Mouse (Mus musculus) intestine, embryonic 15.5 days (tissue): Measurements from ENCODE around the gene Amt. TPM values are rescaled to one million over a fixed set of nuclear protein-coding genes. Genes with fewer than 3 reads are reported as not detected.
"Not testable (repeated sequence)": the region's sequence is repeated elsewhere in the genome, so short reads cannot be mapped to it uniquely, and the experiment has no call there.

Experiments
- ATAC-seq: fragments of 200-750 bp; cut with Nextera tagmentation; 2 replicates; pipeline ENCODE4 v1.8.0; 2017; ENCODE audit warnings: moderate TSS enrichment, moderate library complexity
- H3K27ac ChIP-seq: fragments of 300-500 bp; sonication (generic); 2 replicates; pipeline ENCODE4 v1.5.1; 2015; ENCODE audit warnings: mild to moderate bottlenecking, inconsistent platforms
- H3K27me3 ChIP-seq: fragments of 300-500 bp; sonication (generic); replicated peaks from 2 replicates; pipeline ENCODE4 v1.6.1; 2015; ENCODE audit warnings: inconsistent platforms
- H3K36me3 ChIP-seq: fragments of 300-500 bp; sonication (generic); 2 replicates; pipeline ENCODE4 v1.6.1; 2015; ENCODE audit warnings: inconsistent platforms
- H3K4me1 ChIP-seq: fragments of 300-500 bp; sonication (generic); replicated peaks from 2 replicates; pipeline ENCODE4 v1.6.1; 2015; ENCODE audit warnings: inconsistent platforms
- H3K4me2 ChIP-seq: fragments of 300-500 bp; sonication (generic); replicated peaks from 2 replicates; pipeline ENCODE4 v1.6.1; 2015; ENCODE audit warnings: mild to moderate bottlenecking, inconsistent platforms
- H3K4me3 ChIP-seq: fragments of 300-500 bp; sonication (generic); replicated peaks from 2 replicates; pipeline ENCODE4 v1.5.1; 2015; ENCODE audit warnings: inconsistent platforms
- H3K9ac ChIP-seq: fragments of 300-500 bp; sonication (generic); 2 replicates; pipeline ENCODE4 v1.6.1; 2015; ENCODE audit warnings: inconsistent platforms
- H3K9me3 ChIP-seq: fragments of 300-500 bp; sonication (generic); 2 replicates; pipeline ENCODE4 v1.6.1; 2016; ENCODE audit warnings: inconsistent platforms
- WGBS: fragments of 180-500 bp; shearing (Covaris S2); methylation state at CpG from one replicate; pipeline ENCODE4 v1.1.7; 2015; 5-methylcytosine and 5-hydroxymethylcytosine counted together
- polyA plus RNA-seq: library from polyadenylated mRNA; unstranded; fragments of >200 nt; fragmentation: Nextera tagmentation; extraction: Ambion mirVana; gene quantifications from 2 replicates; pipeline ENCODE4 v1.2.1, GENCODE M21; 2015

Gene Amt
- polyA plus RNA-seq, 1 experiment from 2014 or later = 23.2 TPM

DNA sequence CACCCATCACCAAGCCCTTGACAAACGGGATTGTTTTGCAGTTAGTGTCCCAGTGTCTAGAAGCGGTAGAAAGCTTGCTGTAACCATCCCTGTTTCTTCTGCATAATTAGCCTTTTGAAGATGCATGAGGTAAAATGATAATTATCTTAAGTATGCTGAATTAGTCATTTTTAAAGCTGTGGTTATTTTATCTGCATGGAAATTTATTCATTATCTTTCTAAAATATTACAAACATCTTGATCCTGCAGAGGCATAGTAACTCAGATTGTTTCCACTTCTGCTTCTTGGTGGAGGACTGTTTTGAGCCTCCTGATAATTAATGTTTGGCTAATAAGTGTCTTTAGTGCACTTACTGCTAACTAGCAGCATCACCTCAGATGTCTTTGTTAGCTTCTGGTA is 21.8 kb downstream of the Amt start:
- 87% methylated on average over 2 of the region's 2 CpGs for WGBS

GRCm38 (mm10) chr9:108322054-108322453 is 25.4 kb downstream of the Amt start:
- H3K4me2 ChIP-seq, H3K9me3 ChIP-seq, H3K4me1 ChIP-seq, ATAC-seq, H3K36me3 ChIP-seq, H3K27me3 ChIP-seq, H3K4me3 ChIP-seq, H3K27ac ChIP-seq, H3K9ac ChIP-seq: not testable (repeated sequence)
- 92% methylated on average over 7 of the region's 7 CpGs for WGBS

More for the DNA sequence above, 21.8 kb downstream of the Amt start:
- H3K4me3 ChIP-seq = no peak overlapping the region
- no peak overlapping the region for H3K4me2 ChIP-seq
- H3K4me1 ChIP-seq = no peaks in the 10 kb centered on the region
- H3K9me3 ChIP-seq = no peaks in the 10 kb centered on the region
- no peak for ATAC-seq
- no peaks in the 10 kb centered on the region for H3K27me3 ChIP-seq
- H3K9ac ChIP-seq = no peak overlapping the region
- H3K36me3 ChIP-seq = peaks cover 5% of the 10 kb centered on the region; the same call in 1 of the 2 replicates
- H3K27ac ChIP-seq = no peak overlapping the region

GRCm38 (mm10) chr9:108324784-108325183 is 28.1 kb downstream of the Amt start:
- ATAC-seq = no peak
- Histone ChIP-seq H3K9ac (no peak overlapping the region), H3K27me3 (no peaks in the 10 kb centered on the region), H3K4me2 (no peak overlapping the region), H3K27ac (no peak overlapping the region), H3K4me1 (0 out of 2 replicates have a peak, but pooled peaks cover 2% of the 10 kb centered on the region), H3K4me3 (no peak overlapping the region), H3K36me3 (peaks cover 10% of the 10 kb centered on the region; the same call in 1 of the 2 replicates), H3K9me3 (no peaks in the 10 kb centered on the region)
- WGBS = 74% methylated on average over 1 of the region's 1 CpGs

- Histone ChIP-seq H3K27ac (no peak overlapping the region), H3K36me3 (peaks cover 12% of the 10 kb centered on the region), H3K9me3 (no peaks in the 10 kb centered on the region), H3K9ac (no peak overlapping the region), H3K4me1 (0 out of 2 replicates have a peak, but pooled peaks cover 2% of the 10 kb centered on the region), H3K4me2 (no peak overlapping the region), H3K4me3 (no peak overlapping the region), H3K27me3 (no peaks in the 10 kb centered on the region)
- 94% methylated on average over 2 of the region's 2 CpGs for WGBS
- no peak for ATAC-seq
Observed at GRCm38 (mm10) chr9:108325811-108326210, 29.2 kb downstream of the Amt start.

DNA sequence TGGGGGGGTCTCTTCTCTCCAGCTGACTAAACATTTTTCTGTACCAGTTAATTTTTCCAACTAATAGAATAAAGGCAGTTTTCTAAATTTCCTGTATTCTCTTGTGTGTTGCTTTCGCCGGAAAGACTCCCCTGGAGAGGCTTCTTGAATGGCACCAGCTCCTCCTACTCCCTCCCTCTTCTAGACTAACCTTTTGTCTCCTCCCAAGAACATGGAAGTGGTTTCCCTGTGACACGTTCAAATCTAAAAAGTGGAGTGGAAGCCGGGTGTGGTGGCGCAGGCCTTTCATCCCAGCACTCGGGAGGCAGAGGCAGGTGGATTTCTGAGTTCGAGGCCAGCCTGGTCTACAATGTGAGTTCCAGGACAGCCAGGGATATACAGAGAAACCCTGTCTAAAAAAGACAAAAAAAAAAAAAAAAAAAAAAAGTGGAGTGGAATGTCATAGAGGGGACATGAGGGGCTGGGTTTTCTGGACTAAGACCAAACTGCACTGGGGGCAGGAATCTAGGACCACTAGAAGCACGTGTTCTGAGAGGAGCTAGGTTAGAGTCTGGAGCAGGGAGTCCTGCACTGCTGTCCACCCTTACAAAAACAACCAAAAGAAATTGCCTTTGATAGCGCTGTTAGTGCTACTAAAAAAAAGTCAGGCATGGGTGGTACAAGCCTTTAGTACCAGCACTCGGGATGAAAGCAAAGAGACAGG is 41.3 kb downstream of the Amt start:
- Histone ChIP-seq H3K4me3 (peak overlapping the region; percentile 73; the same call in 1 of the 2 replicates), H3K9me3 (no peaks in the 10 kb centered on the region), H3K4me2 (peak overlapping the region; percentile 70), H3K9ac (peak overlapping the region; percentile 3; the same call in 1 of the 2 replicates), H3K27me3 (no peaks in the 10 kb centered on the region), H3K27ac (peak overlapping the region; percentile 97), H3K4me1 (peaks cover 13% of the 10 kb centered on the region), H3K36me3 (peaks cover 23% of the 10 kb centered on the region)
- 70% methylated on average over 10 of the region's 10 CpGs for WGBS
- ATAC-seq = no peak

- Histone ChIP-seq H3K4me3 (peak overlapping the region; percentile 73), H3K4me1 (peaks cover 13% of the 10 kb centered on the region), H3K27me3 (no peaks in the 10 kb centered on the region), H3K36me3 (peaks cover 20% of the 10 kb centered on the region), H3K27ac (peak overlapping the region; percentile 97), H3K9me3 (no peaks in the 10 kb centered on the region), H3K9ac (peak overlapping the region; percentile 3; the same call in 1 of the 2 replicates), H3K4me2 (peak overlapping the region; percentile 70)
- WGBS = 24% methylated on average over 6 of the region's 6 CpGs
- no peak for ATAC-seq
Observed at GRCm38 (mm10) chr9:108338551-108338885, 41.9 kb downstream of the Amt start.

DNA sequence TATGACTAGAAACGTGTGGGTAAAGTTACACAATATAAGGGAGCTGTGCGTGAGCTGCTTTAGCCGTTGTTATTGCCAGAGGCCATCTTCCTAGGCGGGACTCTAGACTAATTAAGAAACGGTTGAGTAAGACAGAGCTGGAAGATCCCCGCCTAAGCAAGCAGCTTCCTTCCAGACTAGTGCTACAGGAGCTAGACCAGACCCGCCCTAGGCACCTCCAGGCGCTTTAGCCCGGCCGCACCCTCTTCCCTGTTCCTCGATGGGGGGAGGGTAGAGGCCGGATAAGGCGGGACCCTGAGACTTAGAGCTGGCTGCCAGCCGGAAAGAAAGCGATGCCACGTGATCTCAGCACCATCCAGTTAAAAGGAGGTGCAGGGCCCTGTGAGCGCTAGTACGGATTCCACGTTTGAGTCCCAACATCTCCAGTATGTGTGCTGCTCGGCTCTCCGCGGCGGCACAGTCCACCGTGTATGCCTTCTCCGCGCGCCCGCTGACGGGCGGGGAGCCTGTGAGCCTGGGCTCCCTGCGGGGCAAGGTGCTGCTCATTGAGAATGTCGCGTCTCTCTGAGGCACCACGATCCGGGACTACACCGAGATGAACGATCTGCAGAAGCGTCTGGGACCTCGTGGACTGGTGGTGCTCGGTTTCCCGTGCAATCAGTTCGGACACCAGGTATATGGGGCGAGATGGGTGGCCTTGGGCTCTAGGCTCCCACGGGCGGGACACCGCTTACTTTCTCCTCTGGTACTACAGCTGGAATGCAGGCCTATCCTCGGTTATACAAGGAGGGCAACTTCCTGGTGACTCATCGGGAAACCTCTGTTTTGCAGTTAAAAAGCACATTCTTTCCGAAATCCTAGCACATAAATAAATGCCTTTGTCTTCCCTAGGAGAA is 42.5 kb downstream of the Amt start, which contains the start of gene Gpx1:
Gene Gpx1 (plus strand): TSS at position 18 of the 896 bp plus-strand sequence.
- Histone ChIP-seq H3K4me2 (peak within 1 kb of the TSS; percentile 70), H3K4me1 (peaks cover 15% of the 10 kb centered on the region), H3K4me3 (peak within 1 kb of the TSS; percentile 73), H3K9me3 (no peaks in the 10 kb centered on the region), H3K9ac (peak within 1 kb of the TSS; percentile 90), H3K27me3 (no peaks in the 10 kb centered on the region), H3K27ac (peak within 1 kb of the TSS; percentile 97), H3K36me3 (peaks cover 14% of the 10 kb centered on the region)
- WGBS = under 1% methylated on average over 49 of the region's 49 CpGs
- ATAC-seq = peak; percentile 96

- peaks cover 7% of the 10 kb centered on the region for H3K36me3 ChIP-seq
- WGBS = 10% methylated on average over 20 of the region's 20 CpGs
- H3K27me3 ChIP-seq = no peaks in the 10 kb centered on the region
- H3K9ac ChIP-seq = peak overlapping the region; percentile 90
- peak overlapping the region; percentile 70 for H3K4me2 ChIP-seq
- H3K4me1 ChIP-seq = peaks cover 15% of the 10 kb centered on the region
- no peak for ATAC-seq
- peak overlapping the region; percentile 73 for H3K4me3 ChIP-seq
- peak overlapping the region; percentile 97 for H3K27ac ChIP-seq
- H3K9me3 ChIP-seq = no peaks in the 10 kb centered on the region
Observed at GRCm38 (mm10) chr9:108339886-108340257, 43.2 kb downstream of the Amt start.

DNA sequence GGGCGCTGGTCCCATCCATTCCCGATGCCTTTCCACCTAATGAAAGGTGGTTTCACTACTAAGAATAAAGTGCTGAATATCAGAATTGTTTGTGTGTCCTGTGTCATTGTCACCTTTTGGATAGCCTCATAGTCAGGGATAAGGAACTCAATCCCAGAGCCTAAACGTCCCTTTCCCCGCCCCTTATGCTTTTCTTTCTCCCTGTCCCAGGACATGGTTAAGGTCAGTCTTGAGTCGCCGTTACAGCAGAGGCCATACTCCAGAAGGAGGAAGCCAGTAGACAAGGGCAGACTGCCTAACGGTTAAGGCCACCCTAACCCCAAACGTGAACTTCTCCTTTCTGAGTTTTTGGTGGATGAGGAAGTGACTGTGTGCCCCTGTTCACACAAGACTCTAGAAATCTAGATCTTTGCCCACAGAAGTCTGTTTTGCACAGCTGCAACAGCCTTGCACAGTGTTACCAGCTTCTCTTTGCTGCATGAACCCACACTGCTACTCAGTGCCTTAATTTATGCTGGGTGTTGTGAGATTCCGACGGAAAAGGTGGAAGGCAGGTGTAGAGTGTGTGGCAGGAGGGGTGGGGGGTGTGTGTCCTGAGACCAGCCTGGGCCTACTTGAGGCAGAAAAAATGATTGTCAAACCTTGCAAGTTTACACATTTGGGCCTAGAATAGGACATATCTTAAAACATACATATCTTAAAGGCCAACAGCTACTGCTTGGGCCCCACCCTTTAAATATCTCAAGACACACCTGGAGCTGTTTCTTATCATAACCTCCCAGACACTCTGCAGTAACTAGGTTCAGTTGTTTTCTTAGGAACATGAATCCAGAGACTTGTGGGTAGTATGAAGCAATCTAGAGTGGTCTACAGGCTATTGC is 43.8 kb downstream of the Amt start:
- peaks cover 15% of the 10 kb centered on the region for H3K4me1 ChIP-seq
- peak overlapping the region; percentile 97 for H3K27ac ChIP-seq
- peak overlapping the region; percentile 90 for H3K9ac ChIP-seq
- no peaks in the 10 kb centered on the region for H3K27me3 ChIP-seq
- H3K9me3 ChIP-seq = no peaks in the 10 kb centered on the region
- 0 out of 2 replicates have a peak, but pooled peaks cover under 1% of the 10 kb centered on the region for H3K36me3 ChIP-seq
- 47% methylated on average over 10 of the region's 10 CpGs for WGBS
- peak overlapping the region; percentile 70 for H3K4me2 ChIP-seq
- peak overlapping the region; percentile 73 for H3K4me3 ChIP-seq
- ATAC-seq = peak; percentile 24; the same call in 1 of the 2 replicates

GRCm38 (mm10) chr9:108341139-108341475 is 44.5 kb downstream of the Amt start:
- Histone ChIP-seq H3K4me3 (no peak overlapping the region), H3K27me3 (no peaks in the 10 kb centered on the region), H3K9ac (no peak overlapping the region), H3K4me1 (peaks cover 15% of the 10 kb centered on the region), H3K4me2 (peak overlapping the region; percentile 70; the same call in 1 of the 2 replicates), H3K9me3 (no peaks in the 10 kb centered on the region), H3K27ac (peak overlapping the region; percentile 76), H3K36me3 (no peaks in the 10 kb centered on the region)
- 82% methylated on average over 5 of the region's 5 CpGs for WGBS
- ATAC-seq = no peak

DNA sequence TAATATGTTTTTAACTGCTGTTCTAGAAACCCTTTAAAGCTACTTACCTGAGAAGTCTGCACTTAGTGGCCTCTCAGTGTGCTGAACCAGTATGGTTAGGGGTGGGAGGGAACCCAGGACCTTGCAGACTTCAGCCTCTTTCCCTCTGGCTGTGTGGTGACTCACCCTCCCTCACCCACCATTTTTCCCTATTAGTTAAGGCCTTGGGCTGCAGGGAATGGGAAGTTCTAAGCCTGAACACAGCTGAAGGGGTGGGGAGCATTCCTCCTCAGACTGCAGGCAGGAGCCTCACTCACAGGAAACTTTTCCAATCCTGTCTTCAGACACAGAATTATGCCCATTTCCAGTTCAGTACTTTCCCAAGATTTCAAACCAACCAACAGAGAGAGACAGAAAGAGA is 45.1 kb downstream of the Amt start:
- peak; percentile 20; the same call in 1 of the 2 replicates for ATAC-seq
- no peaks in the 10 kb centered on the region for H3K9me3 ChIP-seq

More for the DNA sequence above, 45.1 kb downstream of the Amt start:
- Histone ChIP-seq H3K4me1 (peaks cover 15% of the 10 kb centered on the region), H3K4me3 (no peak overlapping the region), H3K4me2 (no peak overlapping the region), H3K27ac (peak overlapping the region; percentile 76), H3K27me3 (no peaks in the 10 kb centered on the region), H3K9ac (no peak overlapping the region), H3K36me3 (no peaks in the 10 kb centered on the region)
